In the genomic region with DNA sequence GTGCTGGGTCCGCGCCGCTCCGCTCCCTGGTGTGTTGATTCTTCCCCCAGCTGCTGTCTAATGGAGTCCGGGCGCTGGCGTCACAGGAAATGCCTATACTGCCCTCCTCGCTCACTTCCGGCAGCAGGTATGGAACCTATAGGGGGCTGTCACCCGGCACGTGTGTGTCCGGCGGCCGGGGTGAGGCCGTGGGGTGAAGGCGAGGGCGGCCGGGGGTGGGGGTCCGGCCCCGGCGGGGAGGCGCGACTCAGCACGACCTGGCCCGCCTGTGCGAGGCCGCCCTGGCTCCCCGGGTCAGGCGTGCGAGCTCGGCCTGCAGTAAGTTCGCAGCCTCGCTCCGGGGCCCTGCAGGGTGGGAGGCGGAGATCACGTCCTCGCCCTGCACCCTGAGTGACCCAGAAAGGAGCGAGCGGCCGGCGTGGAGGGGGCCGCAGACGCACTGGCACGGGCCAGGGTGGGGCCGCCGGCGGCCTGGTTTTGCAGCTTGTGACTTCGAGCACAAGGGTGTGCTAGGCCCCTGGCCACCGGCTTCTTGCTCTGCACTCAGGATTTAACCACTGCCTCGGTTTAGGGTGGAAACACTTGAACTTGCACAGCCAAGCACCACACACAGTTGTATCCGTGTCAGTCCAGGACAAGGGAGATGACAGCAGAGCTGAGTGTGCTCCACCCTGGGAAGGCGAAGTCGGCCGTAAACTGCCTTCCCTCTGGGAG, we compare ENCODE assay signal across 8 mouse cellular contexts. TPM values are rescaled to one million over a fixed set of nuclear protein-coding genes. Genes with fewer than 3 reads are reported as not detected.
DNase-seq lines count a peak whose midpoint lies in the region; ATAC-seq and TF ChIP-seq lines count a peak whose summit lies in the region.

TSS of gene Wdr26 (minus strand) at position 82 of the 714 bp plus-strand sequence.

- H3K9me3 ChIP-seq in MEL (replicated peaks; ENCODE audit: insufficient read depth, low read length), result no peaks in the 10 kb centered on the region
- H3K9me3 ChIP-seq in lung, embryonic 16.5 days (ENCODE audit: control insufficient read depth, low read length), result no peaks in the 10 kb centered on the region

- DNase-seq in MEL (ENCODE audit: low read depth, low spot score), result peak; percentile 89
- DNase-seq in cerebellum, adult 18-20 months, result peak; percentile 84 to 88
- peak; percentile 83 for DNase-seq in forelimb bud, embryonic 11.5 days (ENCODE audit: low read depth, low spot score)
- DNase-seq in layer of hippocampus, adult 9-10 months (ENCODE audit: low spot score), result peak; percentile 71
- DNase-seq in ovary, postnatal 10 days (ENCODE audit: low spot score), result peak; percentile 58
- peak; percentile 73 to 81 for DNase-seq in thymus, postnatal 10 days (ENCODE audit: low spot score in 2 of 2)

- no peak for TF ChIP-seq EP300 in MEL (IDR thresholded peaks at IDR 0.05; ENCODE audit: low read depth in 1 of 2, low read length in 2 of 2)

- peak; percentile 59 to 80 for ATAC-seq in hematopoietic stem cell, adult 5-6 weeks (replicated peaks in 1 of 2; ENCODE audit: insufficient read depth in 1 of 2, low FRiP score in 2 of 2, low TSS enrichment in 1 of 2, low read depth in 1 of 2, poor library complexity in 2 of 2, severe bottlenecking in 2 of 2)
- ATAC-seq in lung, embryonic 16.5 days (ENCODE audit: low read depth), result peak; percentile 96

- peaks cover 0 to 11% of the 10 kb centered on the region in 2 experiments; a peak in 2 of 4 replicates for H3K4me1 ChIP-seq in MEL (ENCODE audit: control insufficient read depth in 1 of 2, insufficient read depth in 2 of 2, low read length in 2 of 2)
- H3K4me1 ChIP-seq in lung, embryonic 16.5 days (replicated peaks; ENCODE audit: control insufficient read depth, insufficient read depth, low read length), result peaks cover 14% of the 10 kb centered on the region

- H3K79me2 ChIP-seq in MEL (ENCODE audit: control insufficient read depth, insufficient read depth, low read length, poor library complexity), result peaks cover 43% of the 10 kb centered on the region

- peak within 1 kb of the TSS; percentile 93 for H3K4me2 ChIP-seq in lung, embryonic 16.5 days (ENCODE audit: low read depth, low read length)

- no peak for TF ChIP-seq RAD21 in MEL (IDR thresholded peaks at IDR 0.05; ENCODE audit: low read depth, low read length)

- H3K36me3 ChIP-seq in MEL (ENCODE audit: control insufficient read depth in 1 of 2, insufficient read depth in 2 of 2, low read length in 2 of 2), result peaks cover 12 to 30% of the 10 kb centered on the region in 2 experiments
- H3K36me3 ChIP-seq in lung, embryonic 16.5 days (ENCODE audit: control insufficient read depth, insufficient read depth, low read length), result no peaks in the 10 kb centered on the region; the same call in none of the 2 replicates

- TF ChIP-seq CTCF in MEL (IDR thresholded peaks at IDR 0.05 in 2 of 3, conservative IDR thresholded peaks at IDR 0.05 in 1 of 3; ENCODE audit: control insufficient read depth in 1 of 3, insufficient read depth in 1 of 3, low read depth in 2 of 3, low read length in 3 of 3, poor library complexity in 1 of 3, severe bottlenecking in 1 of 3), result no peak

- H3K4me3 ChIP-seq in MEL (ENCODE audit: control insufficient read depth in 1 of 2, insufficient read depth in 1 of 2, low read depth in 2 of 2, low read length in 2 of 2), result peak within 1 kb of the TSS; percentile 95 to 99
- H3K4me3 ChIP-seq in lung, embryonic 16.5 days (ENCODE audit: low read length), result peak within 1 kb of the TSS; percentile 98

- under 1% methylated on average over 46 of the region's 54 CpGs for WGBS in lung, embryonic 16.5 days

- H3K27ac ChIP-seq in MEL (ENCODE audit: control insufficient read depth, low read depth, low read length), result peak within 1 kb of the TSS; percentile 73
- peak within 1 kb of the TSS; percentile 93 for H3K27ac ChIP-seq in lung, embryonic 16.5 days (ENCODE audit: low read length)

- no peaks in the 10 kb centered on the region for H3K27me3 ChIP-seq in MEL (ENCODE audit: control insufficient read depth in 1 of 2, insufficient read depth in 2 of 2, low read length in 2 of 2)
- no peaks in the 10 kb centered on the region for H3K27me3 ChIP-seq in lung, embryonic 16.5 days (ENCODE audit: control insufficient read depth, insufficient read depth, low read depth, low read length)

- H3K9ac ChIP-seq in MEL (ENCODE audit: control insufficient read depth, low read depth, low read length, poor library complexity, severe bottlenecking), result peak within 1 kb of the TSS; percentile 97
- peak within 1 kb of the TSS; percentile 98 for H3K9ac ChIP-seq in lung, embryonic 16.5 days (ENCODE audit: low read length)

- peak; percentile 74 to 87; a peak in 3 of 4 replicates for TF ChIP-seq POLR2A in MEL (IDR thresholded peaks at IDR 0.05; ENCODE audit: control insufficient read depth in 1 of 2, insufficient read depth in 1 of 2, low read depth in 1 of 2, low read length in 2 of 2, poor library complexity in 1 of 2)

TF ChIP-seq in MEL, 35 proteins besides CTCF, POLR2A, EP300 and RAD21:
- TF ChIP-seq MXI1 (IDR thresholded peaks at IDR 0.05; ENCODE audit: low read depth, low read length) (peak; percentile 97), TBP (IDR thresholded peaks at IDR 0.05; ENCODE audit: low read depth, low read length) (peak; percentile 78), MAX (IDR thresholded peaks at IDR 0.05; ENCODE audit: low read length) (peak; percentile 79), SIN3A (IDR thresholded peaks at IDR 0.05; ENCODE audit: low read length) (peak; percentile 83), KAT2A (conservative IDR thresholded peaks at IDR 0.05; ENCODE audit: low read depth, low read length) (no peak; the same call in 1 of the 2 replicates), RCOR1 (IDR thresholded peaks at IDR 0.05; ENCODE audit: low read depth, low read length) (no peak), HCFC1 (IDR thresholded peaks at IDR 0.05; ENCODE audit: low read depth, low read length) (peak; percentile 83), ZMIZ1 (IDR thresholded peaks at IDR 0.05; ENCODE audit: low read depth, low read length) (peak; percentile 79), ZNF384 (IDR thresholded peaks at IDR 0.05; ENCODE audit: low read depth, low read length) (no peak), ZKSCAN1 (IDR thresholded peaks at IDR 0.05; ENCODE audit: low read depth, low read length) (no peak), ETS1 (IDR thresholded peaks at IDR 0.05; ENCODE audit: low read depth, low read length) (peak; percentile 54; the same call in 1 of the 2 replicates), NELFE (IDR thresholded peaks at IDR 0.05; ENCODE audit: low read depth, low read length) (peak; percentile 79), CHD1 (IDR thresholded peaks at IDR 0.05; ENCODE audit: low read depth, low read length) (no peak), USF1 (IDR thresholded peaks at IDR 0.05; ENCODE audit: low read depth, low read length) (peak; percentile 69), NRF1 (IDR thresholded peaks at IDR 0.05; ENCODE audit: insufficient read depth, low read depth, low read length, poor library complexity, severe bottlenecking) (no peak), TCF12 (IDR thresholded peaks at IDR 0.05; ENCODE audit: low read depth, low read length) (peak; percentile 39; the same call in 1 of the 2 replicates), CHD2 (IDR thresholded peaks at IDR 0.05; ENCODE audit: low read length) (no peak), POLR2AphosphoS2 (IDR thresholded peaks at IDR 0.05; ENCODE audit: low read length) (peak; percentile 53; the same call in 1 of the 2 replicates), GATA1 (IDR thresholded peaks at IDR 0.05; ENCODE audit: low read depth, low read length) (no peak), BHLHE40 (IDR thresholded peaks at IDR 0.05; ENCODE audit: borderline replicate concordance, low read depth, low read length) (peak; percentile 94), ZC3H11A (IDR thresholded peaks at IDR 0.05; ENCODE audit: low read depth, low read length) (no peak), MAFK (IDR thresholded peaks at IDR 0.05; ENCODE audit: borderline replicate concordance, low read depth, low read length) (no peak), MAZ (IDR thresholded peaks at IDR 0.05; ENCODE audit: low read depth, low read length) (no peak; the same call in 1 of the 2 replicates), E2F4 (IDR thresholded peaks at IDR 0.05; ENCODE audit: borderline replicate concordance, low read depth, low read length) (no peak), MYC (IDR thresholded peaks at IDR 0.05; ENCODE audit: low read depth, low read length) (no peak), SMC3 (IDR thresholded peaks at IDR 0.05; ENCODE audit: low read depth, low read length) (no peak), ELF1 (IDR thresholded peaks at IDR 0.05; ENCODE audit: low read depth, low read length) (0 out of 2 replicates have a peak, but pooled peaks have one; percentile 42)

RNA-seq across cellular contexts. Expression of gene Wdr26, which starts in this region (rescaled TPM):
- total RNA-seq in MEL (2012; rRNA removed), result 21.6 and 23.5 TPM in 2 replicates
- 10 to 100 TPM in 1 of 2 experiments, not detected in 1; 35.1 TPM for polyA plus RNA-seq in MEL (2012; ENCODE audit: insufficient read depth in 1 of 2, insufficient read length in 2 of 2, low read depth in 1 of 2, low replicate concordance in 2 of 2, missing spikeins in 1 of 2)
- 95.9 and 106 TPM in 2 replicates for total RNA-seq in hematopoietic stem cell, adult 5-6 weeks (2017)
- polyA plus RNA-seq in lung, embryonic 16.5 days (2015; fragmentation: Nextera tagmentation; extraction: Ambion mirVana), result 30.0 and 30.2 TPM in 2 replicates

Comparison
In these comparisons a context has a peak if more than half of its experiments do, and no peak if none do; other contexts are left out.
1. Peak in every context shown above with its lines: DNase-seq, ATAC-seq, H3K4me3 ChIP-seq and H3K27ac ChIP-seq.